Mouse (Mus musculus) c-Kit-positive CD71-positive TER-119-negative erythroid progenitor cells, embryonic 14.5 days (primary cell): Measurements from ENCODE around the gene Gm10842.

Experiments used
- DNase-seq: peaks from one replicate; pipeline ENCODE4 v3.0.0-alpha.2; 2013; ENCODE audit warnings: low read depth

Gm10842 gene

DNA sequence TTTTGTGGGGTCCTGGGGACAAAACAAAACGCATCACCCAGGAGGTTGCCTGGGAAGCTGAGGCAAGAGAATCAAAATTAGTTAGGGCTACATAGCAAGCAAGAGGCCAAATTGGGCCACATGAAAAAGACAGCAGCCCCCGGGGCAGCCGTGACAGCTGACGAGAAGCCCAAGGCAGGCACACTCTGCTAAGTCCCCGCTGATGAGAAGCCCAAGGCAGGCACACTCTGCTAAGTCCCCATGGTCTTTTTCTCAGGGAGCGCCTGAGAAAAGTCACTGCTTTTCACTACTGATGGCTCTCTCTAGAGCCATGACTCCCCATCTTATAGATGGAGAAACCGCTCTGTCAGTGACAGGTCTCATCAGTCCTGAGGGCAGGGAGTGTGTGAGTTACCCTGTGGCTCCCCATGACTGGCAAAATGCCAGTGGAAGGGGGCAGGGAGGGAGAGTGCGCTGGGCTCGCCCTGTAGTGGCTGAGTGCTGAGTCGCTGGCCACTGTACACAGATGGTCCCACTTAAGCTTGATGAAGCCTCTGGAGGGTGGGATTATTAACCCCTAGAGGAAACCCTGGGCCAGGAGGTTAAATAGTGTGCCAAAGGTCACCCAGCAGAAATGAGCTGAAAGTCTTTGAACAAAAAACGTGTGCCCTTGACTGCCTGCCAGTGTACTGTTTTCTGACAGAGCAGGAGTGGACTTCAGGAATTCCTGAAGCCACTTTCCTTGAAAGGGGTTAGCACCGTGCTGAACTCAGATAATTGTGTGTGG, 6.6 kb downstream of the Gm10842 start:
- DNase-seq: no peak

DNA sequence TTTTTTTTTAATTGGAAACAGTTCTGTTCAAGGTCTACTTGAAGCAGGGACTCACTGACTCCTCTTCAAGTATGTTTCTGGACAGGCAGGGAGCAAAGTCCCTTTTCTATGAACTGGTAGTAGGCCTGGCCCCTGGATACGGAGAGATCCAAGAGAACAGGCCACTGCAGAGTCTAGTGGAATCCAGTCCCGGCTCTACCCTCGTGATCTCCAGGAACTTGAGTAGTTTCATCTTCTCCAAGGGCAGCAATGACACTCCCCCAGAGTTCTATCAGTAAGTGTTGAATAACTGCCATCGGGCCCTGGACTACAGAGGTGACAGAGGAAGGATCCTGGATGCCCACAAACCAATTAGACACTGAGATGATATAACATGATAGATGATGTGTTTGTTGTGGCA, 9.2 kb downstream of the Gm10842 start:
- DNase-seq: no peak

DNA sequence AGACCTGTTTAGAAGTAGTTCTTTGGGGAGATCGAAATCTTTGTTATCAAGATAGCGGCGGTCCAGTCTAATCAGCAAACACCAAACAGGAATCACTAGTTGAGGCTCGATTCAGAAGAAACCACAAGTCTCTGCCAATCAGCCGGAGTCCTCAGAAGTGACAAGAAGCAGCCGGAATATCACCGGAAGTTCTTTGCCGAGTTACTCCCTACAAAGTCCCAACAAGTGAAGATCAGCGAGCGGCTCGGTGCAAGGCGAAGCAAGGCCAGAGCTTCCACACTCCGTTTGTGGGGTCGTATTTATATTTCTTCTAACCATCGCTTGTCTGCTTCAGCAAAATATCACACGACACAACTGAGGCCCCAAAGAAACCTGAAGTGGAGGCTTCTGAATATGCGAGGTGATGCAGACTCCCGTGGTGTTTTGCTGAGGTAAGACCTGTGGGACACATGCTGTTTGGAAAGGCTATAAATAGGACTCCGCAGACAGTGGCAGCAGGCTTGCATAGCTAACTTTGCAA, 10.1 kb downstream of the Gm10842 start:
- no peak for DNase-seq

DNA sequence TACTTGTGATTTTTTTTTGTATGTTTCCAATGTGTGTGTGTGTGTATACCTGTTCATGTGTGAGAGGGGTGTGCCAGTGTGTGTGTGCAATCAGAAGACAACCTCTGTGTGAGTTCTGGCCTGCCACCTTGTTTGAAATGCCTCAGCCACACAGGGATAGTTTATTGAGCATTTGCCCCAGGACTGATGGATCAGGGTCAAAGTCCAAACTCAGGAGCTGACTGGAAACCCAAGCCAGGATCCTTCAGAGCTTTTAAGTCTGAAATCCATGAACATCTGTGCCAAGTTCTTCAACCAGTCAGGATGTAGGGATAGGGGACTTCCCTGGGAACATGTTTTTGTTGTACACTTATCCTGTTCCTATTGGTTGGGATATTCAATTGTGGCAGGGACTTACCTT, 11.4 kb downstream of the Gm10842 start:
- no peak for DNase-seq

DNA sequence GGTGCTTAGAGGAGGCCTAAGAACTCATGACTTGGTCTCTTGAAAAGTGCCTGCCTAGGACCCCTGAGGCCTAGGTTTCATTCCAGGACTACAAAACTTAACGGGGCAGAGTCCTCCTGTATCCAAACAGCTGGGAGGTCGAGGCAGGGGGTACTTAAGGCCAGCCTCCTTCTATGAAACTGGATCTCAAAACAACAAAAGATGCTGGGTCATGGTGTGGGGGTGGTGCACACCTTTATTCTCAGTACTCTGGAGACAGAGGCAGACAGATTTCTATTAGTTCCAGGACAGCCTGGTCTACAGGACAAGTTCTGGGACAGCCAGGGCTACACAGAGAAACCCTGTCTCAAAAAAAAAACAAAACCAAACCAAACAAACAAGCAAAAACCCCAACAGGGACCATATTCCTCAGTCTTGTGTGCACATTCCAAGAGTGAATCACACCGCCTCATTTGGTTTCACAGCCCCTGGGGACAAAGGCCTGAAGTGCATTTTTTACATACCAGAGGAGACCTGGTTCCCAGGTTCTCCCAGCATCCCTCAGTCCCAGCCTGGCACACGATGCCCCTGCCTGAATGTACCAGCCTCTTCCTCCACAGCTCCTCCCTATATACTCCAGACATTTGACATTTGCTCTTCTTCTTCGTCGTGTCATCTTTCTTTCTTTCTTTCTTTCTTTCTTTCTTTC, 13.1 kb downstream of the Gm10842 start:
- no peak for DNase-seq

DNA sequence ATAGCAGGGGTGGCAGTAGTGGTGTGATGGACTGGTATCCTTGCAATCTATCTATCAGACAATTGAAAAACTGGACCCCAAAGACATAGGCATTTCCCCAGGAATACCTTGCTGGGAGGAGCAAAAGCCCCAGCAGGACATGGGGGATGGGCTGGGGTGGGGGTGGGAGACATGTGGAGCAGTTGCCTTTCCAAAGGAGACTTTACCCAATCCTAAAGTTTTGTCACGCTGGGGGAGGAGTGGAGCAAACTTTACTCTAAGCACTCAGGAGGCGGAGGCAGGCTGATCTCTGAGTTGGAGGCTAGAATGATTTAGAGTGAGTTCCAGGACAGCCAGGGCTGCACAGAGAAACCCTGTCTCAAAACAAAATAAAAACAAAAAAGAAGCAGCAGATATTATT, 14.7 kb downstream of the Gm10842 start:
- no peak for DNase-seq

DNA sequence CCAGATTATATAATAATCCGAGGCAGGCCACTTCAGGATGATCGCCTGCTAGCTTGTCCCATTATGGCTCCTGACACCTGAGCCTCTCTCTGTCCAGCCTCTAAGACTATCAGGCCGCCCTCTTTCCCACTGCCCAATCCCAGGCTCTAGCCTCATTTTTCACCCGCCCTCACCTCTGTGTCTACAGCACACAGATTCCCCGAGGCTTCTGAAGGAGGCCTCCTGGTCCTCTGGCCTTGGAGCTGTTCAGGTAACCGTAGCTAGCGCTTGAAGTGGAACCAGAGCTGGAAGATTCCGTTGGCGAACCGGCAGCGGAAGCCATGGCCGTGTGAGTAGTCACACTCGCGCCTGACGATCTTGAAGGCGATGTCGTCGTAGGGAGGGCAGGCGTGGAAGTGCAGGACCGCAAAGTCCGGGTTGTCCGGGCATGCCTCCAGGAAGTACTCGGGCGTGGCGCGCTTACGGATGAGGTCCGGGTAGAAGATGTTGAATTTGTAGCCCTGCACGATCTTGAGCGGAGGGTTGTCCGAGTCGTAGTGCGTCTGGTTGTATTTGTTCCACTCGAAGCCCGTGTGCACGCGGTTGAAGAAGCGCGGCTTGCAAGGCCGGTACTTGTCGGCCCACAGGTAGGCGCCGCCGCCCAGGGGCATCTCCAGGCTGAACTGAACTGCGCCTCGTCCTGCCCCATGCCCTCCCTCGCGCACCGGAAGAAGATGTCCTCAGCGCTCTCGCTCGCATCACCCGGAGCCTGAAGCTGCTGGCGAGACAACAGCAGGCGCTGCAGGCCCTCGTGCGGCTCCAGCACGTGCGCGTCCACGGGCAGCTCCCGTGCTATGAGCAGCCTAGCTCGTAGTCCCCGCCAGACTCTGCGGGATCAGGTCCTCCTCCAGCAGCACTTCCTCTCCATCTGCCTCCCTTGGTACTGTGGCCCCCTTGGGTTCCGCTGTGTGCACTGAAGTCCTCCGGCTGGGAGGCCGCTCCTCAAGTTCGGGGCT, 18.1 kb downstream of the Gm10842 start:
- no peak for DNase-seq

DNA sequence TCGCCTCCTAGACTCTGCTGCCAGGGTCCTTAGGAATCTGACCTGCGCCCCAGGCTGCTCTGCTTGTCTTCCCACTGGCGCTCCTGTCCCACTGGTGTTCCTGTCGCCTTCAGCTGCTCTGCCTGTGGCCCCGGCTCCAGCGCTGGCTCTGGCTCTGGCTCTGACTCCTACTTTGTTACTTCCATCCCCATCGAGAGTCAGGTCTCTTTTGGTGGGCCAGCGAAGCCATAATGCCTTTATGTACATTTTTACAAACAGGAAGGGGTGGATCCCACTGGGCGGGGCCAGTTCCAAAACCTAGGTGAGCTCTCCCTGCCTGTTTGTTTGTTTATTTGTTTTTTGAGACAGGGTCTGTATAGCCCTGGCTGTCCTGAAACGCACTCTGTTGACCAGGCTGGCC, 20.1 kb downstream of the Gm10842 start:
- no peak for DNase-seq

DNA sequence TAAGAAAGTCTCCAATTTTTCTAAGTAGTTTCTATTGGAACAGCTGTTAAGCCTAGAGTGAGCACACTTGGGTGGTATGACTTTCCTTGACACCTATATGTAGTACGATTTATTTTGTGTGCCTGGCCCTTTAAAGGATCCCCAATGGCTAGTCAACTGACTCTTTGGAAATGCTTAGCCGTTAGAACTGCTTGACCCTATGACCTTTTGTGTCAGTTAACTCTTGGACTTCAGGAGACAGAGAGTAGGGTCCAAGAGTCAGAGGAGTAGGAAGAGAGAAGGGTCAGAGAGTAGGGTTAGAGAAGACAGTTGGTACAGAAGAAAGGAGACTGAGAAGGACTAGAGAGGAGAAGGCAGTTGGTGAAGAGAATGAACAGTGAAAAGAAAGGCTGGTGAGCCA, 31.8 kb downstream of the Gm10842 start, which contains the start of gene Tlk2:
Gene Tlk2 (plus strand): TSS at position 292 of the 400 bp plus-strand sequence.
- DNase-seq: no peak

DNA sequence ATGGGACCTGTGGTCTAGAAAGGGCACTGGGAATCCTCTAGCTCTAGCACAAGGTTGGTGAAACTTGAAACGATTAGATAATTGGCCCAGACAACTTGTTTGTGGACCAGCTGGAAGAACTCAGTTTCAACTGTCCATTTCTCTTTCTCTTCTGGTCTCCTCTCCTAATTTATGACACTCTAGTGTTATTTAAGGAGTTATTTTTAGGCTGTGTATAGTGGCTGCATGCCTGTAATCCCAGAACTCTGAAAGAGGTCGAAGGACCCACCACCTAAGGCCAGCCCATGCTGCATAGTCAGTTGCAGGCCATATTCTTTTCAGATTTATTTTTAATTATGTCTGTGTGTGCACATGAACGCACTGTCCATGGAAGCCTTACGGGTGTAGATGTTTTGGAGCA, 32.8 kb downstream of the Gm10842 start:
- no peak for DNase-seq

DNA sequence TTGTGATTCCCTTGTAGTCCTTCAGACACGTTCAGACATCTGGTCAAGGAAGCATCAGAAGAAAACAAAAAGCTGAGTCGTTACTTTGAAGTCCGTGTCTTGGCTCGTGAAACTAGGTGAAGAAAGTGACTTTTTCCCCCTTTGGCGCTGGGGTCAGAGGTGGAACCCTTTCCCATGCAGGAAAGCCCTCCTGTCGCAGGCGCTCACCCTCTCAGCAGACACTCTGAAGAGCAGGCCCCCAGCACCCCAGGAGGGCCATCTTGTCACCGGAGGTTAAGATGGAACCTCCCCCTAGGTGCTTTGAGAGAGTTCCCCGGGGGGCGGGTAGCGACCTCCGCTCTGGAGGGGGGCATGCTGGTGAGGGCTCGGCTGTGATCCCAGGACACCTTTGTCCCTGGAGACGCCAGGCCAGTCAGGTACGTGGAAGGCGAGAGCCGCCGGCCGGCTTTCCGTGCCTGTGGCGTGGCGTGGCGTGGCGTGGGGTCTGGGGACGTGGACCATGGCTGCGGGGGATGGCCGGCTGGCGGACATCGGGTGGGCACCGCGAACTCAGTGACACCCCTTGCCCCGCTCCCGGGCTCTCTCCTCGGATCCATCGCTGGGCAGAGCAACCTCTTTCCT, 33.9 kb downstream of the Gm10842 start:
- no peak for DNase-seq

DNA sequence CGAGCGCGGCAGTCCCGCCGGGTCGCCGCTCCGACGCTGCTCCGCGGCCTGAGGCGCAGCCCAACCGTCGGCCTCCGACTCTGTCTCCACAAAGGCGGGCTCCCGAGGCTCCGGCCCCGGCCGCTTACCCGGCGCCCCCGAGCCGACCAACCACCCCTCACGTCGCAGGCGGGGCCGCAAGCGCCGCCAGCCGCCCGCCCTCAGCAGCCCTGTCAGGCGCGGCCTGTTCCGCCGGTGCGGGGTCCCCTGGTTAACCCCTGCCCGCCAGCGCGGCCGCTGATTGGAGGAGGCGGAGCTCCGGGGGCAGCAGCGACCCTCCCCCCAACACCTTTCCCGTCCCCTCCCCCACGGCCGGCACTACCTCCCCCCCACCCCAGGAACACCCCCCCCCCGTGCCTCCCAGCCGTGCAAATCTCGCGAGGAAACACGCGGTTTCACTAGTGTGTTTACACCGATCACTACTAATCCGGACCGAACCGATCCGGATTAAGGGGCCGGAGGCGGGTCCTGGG, 34.5 kb downstream of the Gm10842 start:
- DNase-seq: peak; percentile 83

DNA sequence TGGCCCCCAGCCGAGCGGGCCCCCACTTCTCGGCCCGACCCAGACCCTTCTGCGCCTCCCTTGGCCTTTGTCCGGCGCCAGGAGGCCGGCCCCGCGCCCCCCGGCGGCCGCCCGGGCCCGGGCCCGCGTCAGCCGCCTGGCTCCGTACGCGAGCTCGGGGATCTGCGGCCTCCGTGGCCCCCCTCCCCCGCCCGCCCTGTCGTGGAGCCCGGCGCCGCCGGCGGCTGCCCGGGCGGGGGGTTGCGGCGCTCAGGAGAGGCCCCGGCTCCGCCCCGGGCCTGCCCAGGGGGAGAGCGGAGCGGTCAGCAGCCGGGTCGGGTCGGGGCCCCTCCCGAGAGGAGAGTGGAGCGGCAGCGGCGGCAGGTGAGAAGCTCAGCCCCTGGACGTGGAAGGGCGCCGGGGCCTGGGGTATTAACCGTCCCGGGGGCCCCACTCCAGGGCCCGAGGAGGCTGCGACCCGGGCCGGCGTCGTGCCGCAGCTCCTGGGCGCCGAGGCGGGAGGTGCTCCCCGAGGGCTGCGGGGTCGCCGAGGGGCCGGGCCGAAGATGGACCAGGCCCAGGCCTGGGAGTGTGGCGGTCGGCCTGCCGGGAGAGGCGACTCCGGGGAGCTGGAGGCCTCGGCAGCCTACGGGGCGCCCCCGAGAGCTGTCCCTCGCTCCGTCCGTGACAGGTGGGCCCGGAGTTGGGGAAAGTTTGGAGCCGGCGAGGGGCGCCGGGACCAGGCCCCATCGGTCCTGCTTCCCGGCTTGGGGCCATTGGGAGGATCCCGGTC, 35.2 kb downstream of the Gm10842 start:
- no peak for DNase-seq

DNA sequence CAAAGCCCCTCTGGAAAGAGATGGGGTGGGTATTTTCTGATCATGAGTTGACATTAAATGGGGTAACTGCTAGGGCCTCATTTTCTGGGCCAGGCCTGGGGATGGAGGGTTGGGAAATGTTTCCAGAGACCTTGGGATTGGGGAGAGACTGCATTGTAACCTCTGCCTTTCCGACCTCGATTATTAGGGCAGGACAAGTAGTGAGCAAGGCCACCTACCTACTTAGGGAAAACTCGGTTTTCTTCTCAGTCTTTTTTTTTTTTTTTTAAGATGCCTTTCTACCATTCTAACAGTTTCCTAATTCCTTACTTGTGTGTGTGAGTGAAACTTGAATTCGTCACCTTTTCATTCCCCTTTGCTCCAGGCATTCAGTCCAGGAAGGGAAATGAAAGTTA, 35.8 kb downstream of the Gm10842 start:
- DNase-seq: no peak

DNA sequence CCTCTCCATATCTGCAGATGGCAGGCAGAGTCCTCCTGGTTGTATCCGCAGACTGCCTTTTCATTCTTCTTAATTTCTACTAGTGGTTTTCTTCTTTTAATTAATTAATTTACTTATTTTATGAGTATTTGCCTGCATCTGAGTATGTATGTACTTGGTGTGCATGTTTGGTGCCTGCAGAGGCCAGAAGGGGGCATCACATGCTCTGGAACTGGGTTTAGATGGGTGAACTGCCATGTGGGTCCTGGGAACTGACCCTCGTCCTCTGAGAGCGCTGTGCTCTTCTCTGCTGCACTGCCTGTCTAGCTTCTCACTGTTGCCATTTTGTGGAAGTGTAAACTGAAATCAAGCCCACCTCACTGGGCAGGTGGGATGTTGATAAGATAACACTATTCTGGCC, 38.0 kb downstream of the Gm10842 start:
- DNase-seq: no peak

DNA sequence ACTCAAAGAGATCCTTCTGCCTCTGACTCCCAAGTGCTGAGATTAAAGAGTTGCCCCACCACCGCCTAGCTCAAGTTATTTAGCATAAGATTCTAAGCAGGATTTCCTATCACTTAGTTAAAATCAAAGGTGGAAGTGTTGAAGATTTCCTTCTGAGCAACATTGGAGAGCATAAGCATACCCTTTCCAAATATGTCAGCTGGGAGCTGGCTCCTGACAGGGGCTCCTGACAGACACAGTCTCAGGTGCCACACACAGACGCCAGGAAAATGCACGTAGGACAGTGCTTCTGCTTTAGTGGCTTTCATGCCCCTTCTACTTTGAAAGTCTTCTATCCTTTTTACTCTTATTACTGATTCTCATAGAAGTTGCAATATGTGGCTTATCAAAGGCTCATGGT, 45.5 kb downstream of the Gm10842 start:
- DNase-seq: no peak
